Mouse (Mus musculus) adipocyte (in vitro differentiated cells): Measurements from ENCODE around the gene Lmod1.
A peak's percentile ranks its signal among the peaks of the same experiment; 100 is the strongest.

Experiments
- DNase-seq: peaks from one replicate; pipeline ENCODE4 v3.0.0-alpha.2; 2016; ENCODE audit warnings: low spot score

Lmod1 gene

GRCm38 (mm10) chr1:135324571-135324970 lies at the start of gene Lmod1:
Gene Lmod1, plus strand, starts transcription at chr1:135324807.
- peak; percentile 67 for DNase-seq

- DNase-seq, result peak; percentile 40
These were observed 44.0 kb upstream of the Lmod1 start for GRCm38 (mm10) chr1:135280646-135281045.

- no peak for DNase-seq
These were observed 42.8 kb upstream of the Lmod1 start for GRCm38 (mm10) chr1:135281841-135282240.

- DNase-seq, result peak; percentile 83
These were observed 41.9 kb upstream of the Lmod1 start for GRCm38 (mm10) chr1:135282536-135283286.

GRCm38 (mm10) chr1:135283287-135283825 lies 41.3 kb upstream of the Lmod1 start:
- DNase-seq, result peak; percentile 47

GRCm38 (mm10) chr1:135283826-135284291 lies 40.7 kb upstream of the Lmod1 start, which contains the start of gene Rnpep:
Gene Rnpep, minus strand, starts transcription at chr1:135284084.
- peak; percentile 70 for DNase-seq

GRCm38 (mm10) chr1:135286311-135286710 lies 38.3 kb upstream of the Lmod1 start:
- no peak for DNase-seq

GRCm38 (mm10) chr1:135290908-135291307 lies 33.7 kb upstream of the Lmod1 start:
- DNase-seq, result no peak

GRCm38 (mm10) chr1:135311356-135311755 lies 13.3 kb upstream of the Lmod1 start:
- DNase-seq, result peak; percentile 58

- DNase-seq, result peak; percentile 17
These were observed 12.4 kb upstream of the Lmod1 start for GRCm38 (mm10) chr1:135312201-135312600.

- peak; percentile 92 for DNase-seq
These were observed 11.1 kb upstream of the Lmod1 start, which contains the start of gene Timm17a for GRCm38 (mm10) chr1:135313284-135314031. Gene Timm17a, minus strand, starts transcription at chr1:135313778.

- peak; percentile 61 for DNase-seq
These were observed 1.2 kb upstream of the Lmod1 start for GRCm38 (mm10) chr1:135323367-135323901.

- DNase-seq, result peak; percentile 55
These were observed 1.3 kb downstream of the Lmod1 start for GRCm38 (mm10) chr1:135325934-135326333.

- DNase-seq, result no peak
These were observed 3.8 kb downstream of the Lmod1 start for GRCm38 (mm10) chr1:135328368-135328767.

- DNase-seq, result no peak
These were observed 6.0 kb downstream of the Lmod1 start for GRCm38 (mm10) chr1:135330578-135330977.

GRCm38 (mm10) chr1:135341947-135342346 lies 17.3 kb downstream of the Lmod1 start:
- DNase-seq, result peak; percentile 49

GRCm38 (mm10) chr1:135344026-135344425 lies 19.4 kb downstream of the Lmod1 start:
- DNase-seq, result no peak

- no peak for DNase-seq
These were observed 22.3 kb downstream of the Lmod1 start for GRCm38 (mm10) chr1:135346891-135347290.

GRCm38 (mm10) chr1:135347498-135348169 lies 23.0 kb downstream of the Lmod1 start:
- DNase-seq, result peak; percentile 75

GRCm38 (mm10) chr1:135351953-135352352 lies 27.3 kb downstream of the Lmod1 start:
- DNase-seq, result peak; percentile 97

GRCm38 (mm10) chr1:135359071-135359470 lies 34.5 kb downstream of the Lmod1 start:
- DNase-seq, result no peak

GRCm38 (mm10) chr1:135361491-135361890 lies 36.9 kb downstream of the Lmod1 start:
- no peak for DNase-seq
